Mouse (Mus musculus) kidney, adult 2 months (tissue): ENCODE data around the gene Nrf1.

Experiments
- CTCF ChIP-seq: fragments of 200-500 bp; conservative IDR thresholded peaks from 2 replicates; pipeline ENCODE4 v1.5.1; 2011; ENCODE audit warnings: low read depth, mild to moderate bottlenecking, control low read depth, low read length, moderate library complexity, mixed read lengths; ENCODE audit not compliant: insufficient read depth, insufficient read length
- POLR2A ChIP-seq: fragments of 200-500 bp; IDR thresholded peaks from one replicate; pipeline ENCODE4 v1.6.1; 2011; ENCODE audit warnings: low read depth, low read length, control low read depth

DNA sequence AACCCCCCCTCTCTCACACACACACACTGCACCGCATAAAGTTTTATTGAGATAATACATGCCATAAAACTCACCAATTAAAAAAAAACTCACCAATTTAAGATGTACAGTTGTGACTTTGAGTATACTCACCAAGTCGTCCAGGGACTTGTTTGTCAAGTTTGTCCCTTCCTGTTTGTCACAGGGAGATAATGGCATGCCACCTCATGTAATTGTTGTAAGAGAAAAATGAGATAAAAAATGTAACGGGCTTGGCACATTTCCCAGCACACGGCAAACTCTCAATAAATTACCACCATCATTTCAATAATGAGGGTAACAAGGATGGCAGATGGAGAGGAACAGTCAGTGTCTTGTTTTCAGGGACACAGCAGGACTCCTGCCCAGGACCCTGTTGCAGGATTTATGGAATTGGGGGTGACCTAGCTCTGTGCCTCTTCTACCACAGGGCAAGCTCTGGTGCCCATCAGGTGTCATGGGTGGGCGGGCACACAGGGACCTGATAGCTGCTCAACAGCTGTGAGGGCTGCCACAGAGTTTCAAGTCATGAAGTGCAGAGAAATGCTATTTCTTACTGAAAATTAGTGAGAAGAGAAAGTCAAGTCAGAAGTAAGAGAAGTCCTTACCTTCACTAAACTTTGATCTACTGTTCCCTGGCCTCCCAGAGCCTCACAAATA lies 33.5 kb upstream of the Nrf1 start:
- TF ChIP-seq POLR2A (no peak), CTCF (no peak)
